Mouse (Mus musculus) colon, adult 2 months (tissue): ENCODE measurements around the gene Tll2. TPM values are rescaled to one million over a fixed set of nuclear protein-coding genes. Genes with fewer than 3 reads are reported as not detected.

Experiments
- polyA plus RNA-seq: library from polyadenylated mRNA; depleted of rRNA; stranded (reverse); fragments of >200 nt; gene quantifications from 2 replicates; pipeline ENCODE4 v1.2.3, GENCODE M21; 2012; rRNA removed

Gene Tll2
- polyA plus RNA-seq = 0.20 and 0.27 TPM in 2 replicates

GRCm38 (mm10) chr19:41206811-41207344 is at the start of gene Tll2:
Tll2 (minus strand) TSS chr19:41206835.

GRCm38 (mm10) chr19:41076906-41077305 is 129.7 kb downstream of the Tll2 start, which contains the start of gene Opalin:
Opalin (minus strand) TSS chr19:41077113.

Other genes starting within 250 kb of the Tll2 start
- 37.3 and 38.2 TPM in 2 replicates for gene Blnk, start 212.3 kb downstream of the Tll2 start, polyA plus RNA-seq
- gene Dntt, start 177.6 kb downstream of the Tll2 start, polyA plus RNA-seq = not detected in 2 replicates
- gene Opalin, start 129.7 kb downstream of the Tll2 start, polyA plus RNA-seq = not detected in 2 replicates
- gene Tm9sf3, start 57.2 kb upstream of the Tll2 start, polyA plus RNA-seq = 65.0 and 67.1 TPM in 2 replicates
- 2.6 and 2.8 TPM in 2 replicates for gene Pik3ap1, start 178.3 kb upstream of the Tll2 start, polyA plus RNA-seq